Mouse (Mus musculus): ENCODE measurements around the gene Rpl5.

DNA sequence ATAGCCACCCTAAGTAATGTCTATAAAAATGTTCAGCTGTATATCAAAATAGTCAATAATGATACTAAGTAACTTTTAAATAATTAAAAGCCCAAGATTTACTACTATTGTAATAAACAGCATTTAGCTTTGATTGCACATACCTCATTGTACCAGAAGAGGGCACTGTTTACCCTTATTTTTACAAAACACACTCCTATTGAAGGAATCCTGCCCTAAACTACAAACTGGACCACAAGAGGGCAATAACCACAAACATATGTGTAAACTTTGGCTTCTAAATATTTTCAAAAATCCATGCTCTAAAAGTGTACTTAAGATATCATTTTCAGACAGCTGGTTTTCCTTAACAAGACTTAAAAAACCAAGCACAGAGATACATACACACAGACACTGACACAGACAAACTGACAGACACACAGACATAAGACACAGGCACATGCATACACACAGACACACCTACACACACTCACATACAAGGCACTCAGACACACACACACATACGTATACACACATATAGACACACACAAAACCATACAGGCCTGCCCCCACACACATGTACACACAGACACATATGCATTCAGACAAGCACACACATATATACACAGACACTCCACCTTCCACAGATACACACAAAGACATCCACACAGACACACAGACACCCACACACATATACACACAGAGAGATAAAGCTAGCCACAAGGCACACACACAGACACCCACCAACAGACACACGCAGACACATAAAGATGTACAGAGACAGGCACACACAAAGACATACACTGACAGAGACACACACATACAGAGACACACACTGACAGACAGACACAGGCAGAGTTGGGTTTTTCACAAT lies 21.3 kb downstream of the Rpl5 start:
- peak; percentile 17 for TF ChIP-seq CTCF (IDR thresholded peaks at IDR 0.05; ENCODE audit: control insufficient read depth, insufficient read depth, insufficient read length)
- no peak for TF ChIP-seq USF1 (IDR thresholded peaks at IDR 0.05; ENCODE audit: low read depth)
- TF ChIP-seq MYOD1 (IDR thresholded peaks at IDR 0.05; ENCODE audit: control insufficient read depth, insufficient read length, low read depth) = no peak
